Mouse (Mus musculus) ES-E14 (cell line): ENCODE data around the gene Dync1i1.

Experiments
- CHD2 ChIP-seq: IDR thresholded peaks from 2 replicates; pipeline ENCODE4 v1.6.1; 2014; ENCODE audit warnings: mild to moderate bottlenecking, low read depth, low read length, inconsistent platforms
- MAFK ChIP-seq: IDR thresholded peaks from 2 replicates; pipeline ENCODE4 v1.6.1; 2014; ENCODE audit warnings: mild to moderate bottlenecking, low read depth, low read length, inconsistent platforms; ENCODE audit not compliant: insufficient read depth
- ZC3H11A ChIP-seq: IDR thresholded peaks from 2 replicates; pipeline ENCODE4 v1.6.1; 2012; ENCODE audit warnings: low read depth, mild to moderate bottlenecking, inconsistent platforms, low read length, borderline replicate concordance
- ZNF384 ChIP-seq: IDR thresholded peaks from 2 replicates; pipeline ENCODE4 v1.6.1; 2012; ENCODE audit warnings: low read depth, low read length, inconsistent platforms

DNA sequence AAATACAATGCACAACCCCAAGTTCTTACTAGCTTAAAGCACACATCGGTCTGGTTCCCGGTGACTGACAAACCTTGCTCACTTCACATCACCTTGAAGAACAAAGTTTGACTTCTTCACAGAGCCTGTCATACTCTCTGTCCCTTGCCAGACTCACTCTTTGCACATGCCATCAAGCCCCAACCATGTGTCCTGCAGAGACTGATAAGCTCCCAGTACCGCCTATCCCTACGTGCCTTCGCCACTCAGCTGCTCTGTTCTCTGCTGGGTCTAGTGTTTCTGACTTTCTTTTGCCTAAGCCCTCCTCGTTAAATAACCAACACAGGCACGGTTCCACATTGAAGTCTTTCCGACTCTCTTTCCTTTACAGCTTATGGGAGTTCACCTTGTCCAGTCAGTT lies 244.2 kb downstream of the Dync1i1 start:
- TF ChIP-seq ZC3H11A (no peak), MAFK (no peak), ZNF384 (no peak), CHD2 (no peak)
